ENCODE assay signal across 9 mouse cellular contexts in genomic region chr7:102106700-102107141, GRCm38 (mm10). TPM values are rescaled to one million over a fixed set of nuclear protein-coding genes. Genes with fewer than 3 reads are reported as not detected.
DNase-seq lines count a peak whose midpoint lies in the region; ATAC-seq and TF ChIP-seq lines count a peak whose summit lies in the region.
"Had no signal": no experiment of that assay in that cellular context is flagged by ENCODE, and none has a peak within 500 bp of the region (broad histone marks: within the 10 kb centered on the region; RNA-seq: fewer than 3 reads in every experiment).

No protein-coding gene starts in this region.

- no peaks in the 10 kb centered on the region for H3K36me3 ChIP-seq in liver, adult 2 months (ENCODE audit: control insufficient read depth, insufficient read depth, low read length)
- no peaks in the 10 kb centered on the region for H3K36me3 ChIP-seq in embryonic facial prominence, embryonic 15.5 days
- H3K36me3 ChIP-seq in hindbrain, embryonic 14.5 days (replicated peaks; ENCODE audit: control insufficient read depth, insufficient read depth): no peaks in the 10 kb centered on the region
- H3K36me3 ChIP-seq in midbrain, embryonic 15.5 days (replicated peaks): no peaks in the 10 kb centered on the region

- DNase-seq in liver, adult 2 months (ENCODE audit: extremely low read depth, low read depth, low spot score): no peak
- no peak for DNase-seq in liver
- DNase-seq in hindbrain, embryonic 14.5 days (ENCODE audit: low spot score): no peak
- no peak for DNase-seq in cerebellum, adult 11 months
- no peak for DNase-seq in left cerebral cortex, postnatal 25 days (ENCODE audit: low spot score in 2 of 2)

- peaks cover 5% of the 10 kb centered on the region; the same call in 1 of the 2 replicates for H3K27me3 ChIP-seq in liver, adult 2 months (ENCODE audit: control insufficient read depth, insufficient read depth, low read length)
- H3K27me3 ChIP-seq in embryonic facial prominence, embryonic 15.5 days: no peaks in the 10 kb centered on the region
- no peaks in the 10 kb centered on the region for H3K27me3 ChIP-seq in hindbrain, embryonic 14.5 days (ENCODE audit: control insufficient read depth, insufficient read depth, low read length)
- H3K27me3 ChIP-seq in midbrain, embryonic 15.5 days (replicated peaks): no peaks in the 10 kb centered on the region

- H3K9me3 ChIP-seq in embryonic facial prominence, embryonic 15.5 days (replicated peaks): no peaks in the 10 kb centered on the region
- no peaks in the 10 kb centered on the region for H3K9me3 ChIP-seq in hindbrain, embryonic 14.5 days (ENCODE audit: control insufficient read depth, low read length)
- no peaks in the 10 kb centered on the region for H3K9me3 ChIP-seq in midbrain, embryonic 15.5 days

- TF ChIP-seq CTCF in liver, adult 2 months (IDR thresholded peaks at IDR 0.05; ENCODE audit: low read depth, low read length): no peak

- TF ChIP-seq POLR2A in liver, adult 2 months (IDR thresholded peaks at IDR 0.05; ENCODE audit: extremely low read depth, insufficient read depth, low read length): no peak

- H3K4me3 ChIP-seq in liver, adult 2 months (ENCODE audit: insufficient read depth, low read depth, low read length): peak overlapping the region; percentile 24; the same call in 1 of the 2 replicates
- H3K4me3 ChIP-seq in embryonic facial prominence, embryonic 15.5 days (replicated peaks): peak overlapping the region; percentile 26
- peak overlapping the region; percentile 14 for H3K4me3 ChIP-seq in hindbrain, embryonic 14.5 days (replicated peaks; ENCODE audit: low read length)
- peak overlapping the region; percentile 24 for H3K4me3 ChIP-seq in midbrain, embryonic 15.5 days

- WGBS in liver, adult 2 months: 30% methylated on average over 23 of the region's 23 CpGs
- WGBS in embryonic facial prominence, embryonic 15.5 days: 16% methylated on average over 23 of the region's 23 CpGs
- WGBS in hindbrain, embryonic 14.5 days: 21% methylated on average over 23 of the region's 23 CpGs
- 22% methylated on average over 23 of the region's 23 CpGs for WGBS in midbrain, embryonic 15.5 days

- no peak overlapping the region for H3K9ac ChIP-seq in liver, adult 2 months (ENCODE audit: low read depth, low read length)
- H3K9ac ChIP-seq in embryonic facial prominence, embryonic 15.5 days: peak overlapping the region; percentile 19; the same call in 1 of the 2 replicates
- H3K9ac ChIP-seq in hindbrain, embryonic 14.5 days: no peak overlapping the region; the same call in 1 of the 2 replicates
- H3K9ac ChIP-seq in midbrain, embryonic 15.5 days: peak overlapping the region; percentile 24; the same call in 1 of the 2 replicates

- H3K27ac ChIP-seq in liver, adult 2 months (replicated peaks; ENCODE audit: insufficient read depth, low read depth, low read length): no peak overlapping the region
- H3K27ac ChIP-seq in embryonic facial prominence, embryonic 15.5 days (replicated peaks): no peak overlapping the region
- no peak overlapping the region for H3K27ac ChIP-seq in hindbrain, embryonic 14.5 days
- H3K27ac ChIP-seq in midbrain, embryonic 15.5 days: no peak overlapping the region

- H3K4me1 ChIP-seq in liver, adult 2 months (ENCODE audit: control insufficient read depth, insufficient read depth, low read length): no peaks in the 10 kb centered on the region
- H3K4me1 ChIP-seq in embryonic facial prominence, embryonic 15.5 days: peaks cover 8% of the 10 kb centered on the region
- H3K4me1 ChIP-seq in hindbrain, embryonic 14.5 days (replicated peaks; ENCODE audit: control insufficient read depth, insufficient read depth, low read length): no peaks in the 10 kb centered on the region
- H3K4me1 ChIP-seq in midbrain, embryonic 15.5 days: peaks cover 7% of the 10 kb centered on the region; the same call in 1 of the 2 replicates

- intact Hi-C loops in left cerebral cortex, postnatal 25 days (cut with DNase I): no loop called here

- peak overlapping the region; percentile 47 for H3K4me2 ChIP-seq in embryonic facial prominence, embryonic 15.5 days (replicated peaks)
- H3K4me2 ChIP-seq in hindbrain, embryonic 14.5 days (replicated peaks): peak overlapping the region; percentile 43
- H3K4me2 ChIP-seq in midbrain, embryonic 15.5 days: peak overlapping the region; percentile 46

- ATAC-seq in embryonic facial prominence, embryonic 15.5 days (ENCODE audit: insufficient number of reproducible peaks, low FRiP score, low TSS enrichment, low read depth): no peak
- ATAC-seq in hindbrain, embryonic 14.5 days (ENCODE audit: low FRiP score): peak; percentile 18; the same call in 1 of the 2 replicates
- peak; percentile 51 for ATAC-seq in midbrain, embryonic 15.5 days (replicated peaks)
- no peak for ATAC-seq in megakaryocyte-erythroid progenitor cell, adult 5-6 weeks (replicated peaks; ENCODE audit: low FRiP score, low TSS enrichment, poor library complexity, severe bottlenecking)

- H3K79me2 ChIP-seq in liver, adult 2 months (ENCODE audit: control insufficient read depth, insufficient read depth, low read length): no peaks in the 10 kb centered on the region

RNA-seq across cellular contexts. Expression of gene Art5, which starts 2.6 kb away (rescaled TPM):
- total RNA-seq in liver, adult 2 months (2014; rRNA removed): not detected in 2 replicates
- not detected in 2 replicates for polyA plus RNA-seq in liver, adult 2 months (2012; rRNA removed)
- 3.5 and 3.9 TPM in 2 replicates for polyA plus RNA-seq in embryonic facial prominence, embryonic 15.5 days (2015; fragmentation: Nextera tagmentation; extraction: Ambion mirVana)
- 0.19 TPM in 1 of 2 replicates, not detected in the other for polyA plus RNA-seq in hindbrain, embryonic 14.5 days (2014; fragmentation: Nextera tagmentation; extraction: Ambion mirVana)
- polyA plus RNA-seq in midbrain, embryonic 15.5 days (2015; fragmentation: Nextera tagmentation; extraction: Ambion mirVana): 0.34 and 0.65 TPM in 2 replicates
- total RNA-seq in megakaryocyte-erythroid progenitor cell, adult 5-6 weeks (2014; fragmentation: Nextera tagmentation): 2.2 TPM in 1 of 2 replicates, not detected in the other
- not detected in 2 replicates for total RNA-seq in megakaryocyte-erythroid progenitor cell, adult 5-6 weeks (2017)
- not detected for total RNA-seq in left cerebral cortex, postnatal 25 days (2021)

RNA-seq across cellular contexts. Expression of gene Art1, which starts 5.2 kb away (rescaled TPM):
- 0.28 TPM in 1 of 2 replicates, not detected in the other for total RNA-seq in liver, adult 2 months (2014; rRNA removed)
- not detected in 2 replicates for polyA plus RNA-seq in liver, adult 2 months (2012; rRNA removed)
- polyA plus RNA-seq in embryonic facial prominence, embryonic 15.5 days (2015; fragmentation: Nextera tagmentation; extraction: Ambion mirVana): 13.2 and 19.4 TPM in 2 replicates
- polyA plus RNA-seq in hindbrain, embryonic 14.5 days (2014; fragmentation: Nextera tagmentation; extraction: Ambion mirVana): 0.29 TPM in 1 of 2 replicates, not detected in the other
- 0.36 and 0.37 TPM in 2 replicates for polyA plus RNA-seq in midbrain, embryonic 15.5 days (2015; fragmentation: Nextera tagmentation; extraction: Ambion mirVana)
- not detected in 2 replicates for total RNA-seq in megakaryocyte-erythroid progenitor cell, adult 5-6 weeks (2014; fragmentation: Nextera tagmentation)
- total RNA-seq in megakaryocyte-erythroid progenitor cell, adult 5-6 weeks (2017): not detected in 2 replicates
- not detected for total RNA-seq in left cerebral cortex, postnatal 25 days (2021)
- total RNA-seq: neutrophil, adult 5-6 weeks had no signal

RNA-seq across cellular contexts. Expression of gene Chrna10, which starts 9.9 kb away (rescaled TPM):
- not detected in 2 replicates for total RNA-seq in liver, adult 2 months (2014; rRNA removed)
- 0.04 TPM in 1 of 2 replicates, not detected in the other for polyA plus RNA-seq in liver, adult 2 months (2012; rRNA removed)
- polyA plus RNA-seq in embryonic facial prominence, embryonic 15.5 days (2015; fragmentation: Nextera tagmentation; extraction: Ambion mirVana): 0.25 and 0.57 TPM in 2 replicates
- polyA plus RNA-seq in hindbrain, embryonic 14.5 days (2014; fragmentation: Nextera tagmentation; extraction: Ambion mirVana): 0.27 TPM in 1 of 2 replicates, not detected in the other
- not detected in 2 replicates for polyA plus RNA-seq in midbrain, embryonic 15.5 days (2015; fragmentation: Nextera tagmentation; extraction: Ambion mirVana)
- total RNA-seq in megakaryocyte-erythroid progenitor cell, adult 5-6 weeks (2014; fragmentation: Nextera tagmentation): not detected in 2 replicates
- total RNA-seq in megakaryocyte-erythroid progenitor cell, adult 5-6 weeks (2017): not detected in 2 replicates
- under 1 TPM; 0.37 to 0.41 TPM for total RNA-seq in left cerebral cortex, postnatal 25 days (2021)

RNA-seq across cellular contexts. Expression of gene Trpc2, which starts 23.8 kb away (rescaled TPM):
- total RNA-seq in liver, adult 2 months (2014; rRNA removed): 0.09 TPM in 1 of 2 replicates, not detected in the other
- polyA plus RNA-seq in liver, adult 2 months (2012; rRNA removed): 0.04 TPM in 1 of 2 replicates, not detected in the other
- polyA plus RNA-seq in embryonic facial prominence, embryonic 15.5 days (2015; fragmentation: Nextera tagmentation; extraction: Ambion mirVana): 0.13 and 0.29 TPM in 2 replicates
- polyA plus RNA-seq in hindbrain, embryonic 14.5 days (2014; fragmentation: Nextera tagmentation; extraction: Ambion mirVana): not detected in 2 replicates
- not detected in 2 replicates for polyA plus RNA-seq in midbrain, embryonic 15.5 days (2015; fragmentation: Nextera tagmentation; extraction: Ambion mirVana)
- not detected in 2 replicates for total RNA-seq in megakaryocyte-erythroid progenitor cell, adult 5-6 weeks (2014; fragmentation: Nextera tagmentation)
- 0.80 and 1.0 TPM in 2 replicates for total RNA-seq in megakaryocyte-erythroid progenitor cell, adult 5-6 weeks (2017)
- under 1 TPM; 0.21 to 0.69 TPM for total RNA-seq in left cerebral cortex, postnatal 25 days (2021)

RNA-seq across cellular contexts. Expression of gene Xntrpc, which starts 41.2 kb away (rescaled TPM):
- total RNA-seq in liver, adult 2 months (2014; rRNA removed): 0.18 and 0.74 TPM in 2 replicates
- polyA plus RNA-seq in liver, adult 2 months (2012; rRNA removed): 0.75 and 0.83 TPM in 2 replicates
- 1.8 and 2.0 TPM in 2 replicates for polyA plus RNA-seq in embryonic facial prominence, embryonic 15.5 days (2015; fragmentation: Nextera tagmentation; extraction: Ambion mirVana)
- polyA plus RNA-seq in hindbrain, embryonic 14.5 days (2014; fragmentation: Nextera tagmentation; extraction: Ambion mirVana): 1.0 and 1.2 TPM in 2 replicates
- polyA plus RNA-seq in midbrain, embryonic 15.5 days (2015; fragmentation: Nextera tagmentation; extraction: Ambion mirVana): 1.00 and 1.3 TPM in 2 replicates
- total RNA-seq in megakaryocyte-erythroid progenitor cell, adult 5-6 weeks (2014; fragmentation: Nextera tagmentation): 0.48 and 1.3 TPM in 2 replicates
- total RNA-seq in megakaryocyte-erythroid progenitor cell, adult 5-6 weeks (2017): 0.08 TPM in 1 of 2 replicates, not detected in the other
- total RNA-seq in left cerebral cortex, postnatal 25 days (2021): 1 to 10 TPM; 1.4 to 3.3 TPM

Comparison
In these comparisons a context has a peak if more than half of its experiments do, and no peak if none do; other contexts are left out.
1. H3K9ac ChIP-seq: peak in embryonic facial prominence, embryonic 15.5 days (single experiment) and midbrain, embryonic 15.5 days (single experiment); none in liver, adult 2 months (single experiment) and hindbrain, embryonic 14.5 days (single experiment).
2. ATAC-seq: peak in hindbrain, embryonic 14.5 days (single experiment) and midbrain, embryonic 15.5 days (single experiment); none in embryonic facial prominence, embryonic 15.5 days (single experiment) and megakaryocyte-erythroid progenitor cell, adult 5-6 weeks (single experiment).
3. RNA of gene Art1, which starts 5.2 kb away (polyA plus RNA-seq): 13.2 to 19.4 TPM in embryonic facial prominence, embryonic 15.5 days; 0.36 to 0.37 TPM in midbrain, embryonic 15.5 days, 0.29 TPM in hindbrain, embryonic 14.5 days and not detected in liver, adult 2 months; every median in the first group is over 10 times any median in the second.
4. Peak in every context shown above with its lines, with median percentiles within 50 percentile points of each other: H3K4me3 ChIP-seq and H3K4me2 ChIP-seq.